Mouse (Mus musculus): Measurements from ENCODE around the gene Cfap100. TPM values are rescaled to one million over a fixed set of nuclear protein-coding genes. Genes with fewer than 3 reads are reported as not detected.

Gene Cfap100
- total RNA-seq, 1 experiment from 2014 or later = 0.23 TPM

Other genes starting within 250 kb of the Cfap100 start
- gene V1ra8, start 226.0 kb downstream of the Cfap100 start, total RNA-seq (2017) = not detected in 2 replicates
- gene Vmn1r53, start 204.4 kb downstream of the Cfap100 start, total RNA-seq (2017) = not detected in 2 replicates
- gene Vmn1r54, start 182.5 kb downstream of the Cfap100 start, total RNA-seq (2017) = not detected in 2 replicates
- not detected in 2 replicates for gene BC048671, start 127.6 kb downstream of the Cfap100 start, total RNA-seq (2017)
- 0.86 and 2.4 TPM in 2 replicates for gene Chst13, start 103.6 kb downstream of the Cfap100 start, total RNA-seq (2017)
- gene Uroc1, start 95.5 kb downstream of the Cfap100 start, total RNA-seq (2017) = not detected in 2 replicates
- gene Zxdc, start 59.3 kb downstream of the Cfap100 start, total RNA-seq (2017) = 27.0 and 29.1 TPM in 2 replicates
- not detected in 2 replicates for gene Klf15, start 33.8 kb upstream of the Cfap100 start, total RNA-seq (2017)
- not detected in 2 replicates for gene Aldh1l1, start 57.6 kb upstream of the Cfap100 start, total RNA-seq (2017)
- gene Slc41a3, start 175.9 kb upstream of the Cfap100 start, total RNA-seq (2017) = 2.2 and 3.2 TPM in 2 replicates